Mouse (Mus musculus): ENCODE results near the gene Nos1.

Gene Nos1

GRCm38 (mm10) chr5:117997434-117997970 is 216.7 kb downstream of the Nos1 start:
- DNase-seq (ENCODE audit: low spot score in 2 of 2), result no peak

- no peak for DNase-seq (ENCODE audit: low spot score in 2 of 2)
These were observed 218.2 kb downstream of the Nos1 start for GRCm38 (mm10) chr5:117999061-117999460.

- DNase-seq (ENCODE audit: low spot score in 2 of 2), result peak; percentile 48 to 51
These were observed 218.8 kb downstream of the Nos1 start for GRCm38 (mm10) chr5:117999584-117999983.

- DNase-seq (ENCODE audit: low spot score in 2 of 2), result peak in 1 of 2 experiments; percentile 57
These were observed 221.2 kb downstream of the Nos1 start for GRCm38 (mm10) chr5:118002059-118002458.

DNA sequence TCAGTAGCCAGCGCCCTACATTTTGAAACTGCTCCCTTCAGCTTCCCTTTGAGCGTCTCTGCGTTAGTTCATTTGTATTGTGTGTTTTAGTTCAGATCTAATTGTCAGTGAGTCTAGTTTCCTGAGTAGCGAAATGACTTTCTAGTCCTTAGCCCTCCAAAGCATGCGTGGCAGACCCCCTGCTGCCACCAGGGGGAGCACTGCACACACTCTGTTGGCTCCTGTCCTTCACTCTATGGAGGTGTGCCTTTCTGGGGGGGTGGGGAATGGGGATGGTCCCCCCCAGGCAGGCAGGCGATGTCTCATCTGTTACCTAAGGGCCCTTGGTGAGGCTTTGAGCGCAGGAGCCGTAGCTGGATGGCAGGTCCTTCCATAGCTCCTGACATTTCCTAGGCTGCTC is 223.8 kb downstream of the Nos1 start:
- DNase-seq (ENCODE audit: low spot score in 2 of 2), result peak in 1 of 2 experiments; percentile 60

DNA sequence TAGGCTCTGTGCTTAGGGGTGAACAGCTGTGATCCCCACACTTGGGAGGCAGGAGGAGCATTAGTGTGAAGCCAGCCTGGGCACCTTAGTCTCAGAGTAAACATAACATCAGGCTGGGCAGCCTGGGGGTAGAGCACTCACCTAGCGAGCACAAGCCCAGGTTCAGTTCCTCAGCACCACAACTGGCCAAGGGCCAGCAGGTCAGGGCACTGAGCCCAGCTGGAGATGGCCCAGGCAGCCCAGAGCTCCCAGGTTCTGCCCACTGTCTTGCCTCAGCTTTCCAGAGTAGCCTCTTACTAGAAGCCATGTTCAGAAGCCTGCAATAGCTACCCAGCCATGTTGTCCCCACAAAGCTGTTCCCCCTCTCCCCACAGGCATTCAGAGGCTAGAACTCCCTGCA is 224.9 kb downstream of the Nos1 start:
- no peak for DNase-seq (ENCODE audit: low spot score in 2 of 2)

GRCm38 (mm10) chr5:118008344-118008743 is 227.5 kb downstream of the Nos1 start:
- no peak for DNase-seq (ENCODE audit: low spot score in 2 of 2)

All from right cerebral cortex, postnatal 36 days (tissue).